10 mouse cellular contexts compared by ENCODE assay signal in genomic region chr4:136149734-136150133, GRCm38 (mm10). TPM values are rescaled to one million over a fixed set of nuclear protein-coding genes. Genes with fewer than 3 reads are reported as not detected.
DNase-seq lines count a peak whose midpoint lies in the region; ATAC-seq and TF ChIP-seq lines count a peak whose summit lies in the region.
"Had no signal": no experiment of that assay in that cellular context is flagged by ENCODE, and none has a peak within 500 bp of the region (broad histone marks: within the 10 kb centered on the region; RNA-seq: fewer than 3 reads in every experiment).

No protein-coding gene starts in this region.

- TF ChIP-seq POLR2A in lung, adult 2 months (IDR thresholded peaks at IDR 0.05; ENCODE audit: borderline replicate concordance, extremely low read depth, low read depth, low read length), result no peak

- no peak for TF ChIP-seq EP300 in heart, postnatal 0 days (IDR thresholded peaks at IDR 0.05; ENCODE audit: low read depth)

- no peak overlapping the region for H3K4me3 ChIP-seq in heart, postnatal 0 days (ENCODE audit: low read depth, low read length)
- no peak overlapping the region for H3K4me3 ChIP-seq in heart, embryonic 10.5 days
- H3K4me3 ChIP-seq in lung, adult 2 months (replicated peaks; ENCODE audit: extremely low read depth, low read depth, low read length), result no peak overlapping the region
- H3K4me3 ChIP-seq: erythroblast, embryonic 14.5 days; myocyte had no signal

- H3K9me3 ChIP-seq in heart, postnatal 0 days (replicated peaks; ENCODE audit: control insufficient read depth, low read length), result no peaks in the 10 kb centered on the region
- no peaks in the 10 kb centered on the region for H3K9me3 ChIP-seq in heart, embryonic 10.5 days

- WGBS in heart, postnatal 0 days, result 43% methylated on average over 3 of the region's 3 CpGs
- 40% methylated on average over 3 of the region's 3 CpGs for WGBS in heart, embryonic 10.5 days
- 37% methylated on average over 3 of the region's 3 CpGs for WGBS in lung, adult 2 months

- DNase-seq in heart, postnatal 0 days (ENCODE audit: low spot score), result no peak
- DNase-seq in heart, embryonic 10.5 days (ENCODE audit: low spot score), result no peak
- peak; percentile 62 for DNase-seq in urinary bladder, postnatal 14 days (ENCODE audit: low spot score)
- DNase-seq in urinary bladder, postnatal 10 days (ENCODE audit: low spot score), result no peak
- peak; percentile 47 for DNase-seq in embryo, embryonic 9.5 days (ENCODE audit: extremely low spot score)
- no peak for DNase-seq in lung, adult 2 months
- DNase-seq in thymus, postnatal 36 days, result peak; percentile 63 to 69
- no peak for DNase-seq in left cerebral cortex, postnatal 25 days (ENCODE audit: low spot score in 2 of 2)

- no peak overlapping the region for H3K9ac ChIP-seq in heart, postnatal 0 days (replicated peaks; ENCODE audit: low read depth, low read length)

- ATAC-seq in heart, postnatal 0 days (ENCODE audit: insufficient read depth, low read depth), result no peak

- no peaks in the 10 kb centered on the region for H3K36me3 ChIP-seq in heart, postnatal 0 days (replicated peaks; ENCODE audit: control insufficient read depth, insufficient read depth, low read length)
- peaks cover 7% of the 10 kb centered on the region; the same call in 1 of the 2 replicates for H3K36me3 ChIP-seq in heart, embryonic 10.5 days

- no peaks in the 10 kb centered on the region for H3K4me1 ChIP-seq in heart, postnatal 0 days (ENCODE audit: control insufficient read depth, insufficient read depth)
- H3K4me1 ChIP-seq in heart, embryonic 10.5 days, result peaks cover 48% of the 10 kb centered on the region
- peaks cover 16% of the 10 kb centered on the region for H3K4me1 ChIP-seq in lung, adult 2 months (ENCODE audit: control insufficient read depth, insufficient read depth, low read length)

- peak; percentile 65 for TF ChIP-seq CTCF in heart, postnatal 0 days (IDR thresholded peaks at IDR 0.05; ENCODE audit: low read depth)
- peak; percentile 91 for TF ChIP-seq CTCF in lung, adult 2 months (IDR thresholded peaks at IDR 0.05; ENCODE audit: insufficient read depth, low read length)

- no peak overlapping the region for H3K27ac ChIP-seq in heart, postnatal 0 days (ENCODE audit: low read depth)
- H3K27ac ChIP-seq in heart, embryonic 10.5 days, result no peak overlapping the region

- no peak overlapping the region for H3K4me2 ChIP-seq in heart, postnatal 0 days (ENCODE audit: low read depth, low read length)

- intact Hi-C loops in left cerebral cortex, postnatal 25 days (cut with DNase I), result loop anchor here (2.0 kb wide), 1 partner anchor 79 kb away; no protein-coding TSS in a partner anchor

- no peaks in the 10 kb centered on the region for H3K27me3 ChIP-seq in heart, postnatal 0 days (ENCODE audit: control insufficient read depth, insufficient read depth, low read length)
- peaks cover 20% of the 10 kb centered on the region; the same call in 1 of the 2 replicates for H3K27me3 ChIP-seq in heart, embryonic 10.5 days (ENCODE audit: insufficient read depth, poor library complexity, severe bottlenecking)

RNA-seq across cellular contexts. Expression of gene Id3, which starts 6.4 kb away (rescaled TPM):
- 238 and 259 TPM in 2 replicates for total RNA-seq in heart, postnatal 0 days (2014; rRNA removed; ENCODE audit: low replicate concordance)
- 169 and 188 TPM in 2 replicates for polyA plus RNA-seq in heart, postnatal 0 days (2015; fragmentation: Nextera tagmentation; extraction: Ambion mirVana)
- polyA plus RNA-seq in heart, embryonic 10.5 days (2016; fragmentation: Nextera tagmentation; extraction: Ambion mirVana), result 324 and 492 TPM in 2 replicates
- polyA plus RNA-seq in lung, adult 2 months (2012; rRNA removed), result 390 and 505 TPM in 2 replicates
- total RNA-seq in left cerebral cortex, postnatal 25 days (2021), result 10 to 100 TPM; 37.5 to 39.2 TPM

RNA-seq across cellular contexts. Expression of gene E2f2, which starts 22.5 kb away (rescaled TPM):
- total RNA-seq in heart, postnatal 0 days (2014; rRNA removed; ENCODE audit: low replicate concordance), result 6.4 and 6.9 TPM in 2 replicates
- 2.4 and 2.6 TPM in 2 replicates for polyA plus RNA-seq in heart, postnatal 0 days (2015; fragmentation: Nextera tagmentation; extraction: Ambion mirVana)
- polyA plus RNA-seq in heart, embryonic 10.5 days (2016; fragmentation: Nextera tagmentation; extraction: Ambion mirVana), result 6.3 and 6.6 TPM in 2 replicates
- 8.9 and 11.2 TPM in 2 replicates for polyA plus RNA-seq in lung, adult 2 months (2012; rRNA removed)
- 1 to 10 TPM in 1 of 2 experiments, under 1 TPM in 1; 0.66 to 1.2 TPM for total RNA-seq in left cerebral cortex, postnatal 25 days (2021)

RNA-seq across cellular contexts. Expression of gene Asap3, which starts 56.4 kb away (rescaled TPM):
- 2.9 and 3.2 TPM in 2 replicates for total RNA-seq in heart, postnatal 0 days (2014; rRNA removed; ENCODE audit: low replicate concordance)
- 1.7 and 2.0 TPM in 2 replicates for polyA plus RNA-seq in heart, postnatal 0 days (2015; fragmentation: Nextera tagmentation; extraction: Ambion mirVana)
- 3.4 and 3.7 TPM in 2 replicates for polyA plus RNA-seq in heart, embryonic 10.5 days (2016; fragmentation: Nextera tagmentation; extraction: Ambion mirVana)
- polyA plus RNA-seq in lung, adult 2 months (2012; rRNA removed), result 8.7 and 9.3 TPM in 2 replicates
- total RNA-seq in left cerebral cortex, postnatal 25 days (2021), result 1 to 10 TPM; 3.1 to 3.2 TPM

Comparison
In these comparisons a context has a peak if more than half of its experiments do, and no peak if none do; other contexts are left out.
1. DNase-seq: peak in urinary bladder, postnatal 14 days (single experiment), embryo, embryonic 9.5 days (single experiment) and thymus, postnatal 36 days (2 of 2); none in heart, postnatal 0 days (single experiment), heart, embryonic 10.5 days (single experiment), urinary bladder, postnatal 10 days (single experiment), lung, adult 2 months (single experiment) and left cerebral cortex, postnatal 25 days (0 of 2).